In the genomic region with DNA sequence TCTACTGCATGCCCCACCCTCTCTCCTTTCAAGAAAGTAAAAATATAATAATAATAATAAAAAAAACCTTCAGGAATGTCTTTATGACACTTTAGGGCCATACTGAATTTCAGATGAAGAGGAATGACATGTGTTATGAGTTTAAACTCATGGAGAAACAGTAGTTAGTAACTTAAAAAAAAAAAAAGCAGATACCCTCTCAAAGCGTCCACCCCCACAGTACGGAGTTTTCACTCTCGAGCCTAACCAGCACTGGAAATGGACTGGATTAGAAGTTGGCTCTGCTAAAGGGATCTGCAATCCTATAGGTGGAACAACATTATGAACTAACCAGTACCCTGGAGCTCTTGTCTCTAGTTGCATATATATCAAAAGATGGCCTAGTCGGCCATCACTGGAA, we compare ENCODE assay signal across 25 mouse cellular contexts. TPM values are rescaled to one million over a fixed set of nuclear protein-coding genes. Genes with fewer than 3 reads are reported as not detected.
A peak's percentile ranks its signal among the peaks of the same experiment; 100 is the strongest.
DNase-seq lines count a peak whose midpoint lies in the region; ATAC-seq and TF ChIP-seq lines count a peak whose summit lies in the region.
"Had no signal": no experiment of that assay in that cellular context is flagged by ENCODE, and none has a peak within 500 bp of the region (broad histone marks: within the 10 kb centered on the region; RNA-seq: fewer than 3 reads in every experiment).

No protein-coding gene starts in this region.

- no peaks in the 10 kb centered on the region for H3K9me3 ChIP-seq in midbrain, embryonic 11.5 days (ENCODE audit: control insufficient read depth, low read length)
- H3K9me3 ChIP-seq in midbrain, embryonic 10.5 days (replicated peaks): no peaks in the 10 kb centered on the region
- no peaks in the 10 kb centered on the region for H3K9me3 ChIP-seq in embryonic facial prominence, embryonic 15.5 days (replicated peaks)
- no peaks in the 10 kb centered on the region for H3K9me3 ChIP-seq in stomach, embryonic 16.5 days (replicated peaks; ENCODE audit: control insufficient read depth, low read length)
- H3K9me3 ChIP-seq: heart, embryonic 12.5 days; hindbrain, embryonic 13.5 days; megakaryocyte, embryonic 14.5 days; midbrain, embryonic 15.5 days had no signal

- H3K27me3 ChIP-seq in heart, adult 2 months (ENCODE audit: control insufficient read depth, insufficient read depth, low read length): no peaks in the 10 kb centered on the region
- peaks cover 27% of the 10 kb centered on the region for H3K27me3 ChIP-seq in midbrain, embryonic 11.5 days (ENCODE audit: control insufficient read depth, insufficient read depth, low read length)
- peaks cover 47% of the 10 kb centered on the region for H3K27me3 ChIP-seq in midbrain, embryonic 10.5 days (ENCODE audit: low read depth, poor library complexity, severe bottlenecking)
- H3K27me3 ChIP-seq in embryonic facial prominence, embryonic 15.5 days: no peaks in the 10 kb centered on the region
- H3K27me3 ChIP-seq in stomach, embryonic 16.5 days (ENCODE audit: control insufficient read depth, insufficient read depth, low read length): no peaks in the 10 kb centered on the region
- H3K27me3 ChIP-seq: heart, embryonic 12.5 days had no signal

- WGBS in heart, adult 2 months: 51% methylated on average over 4 of the region's 4 CpGs
- 88% methylated on average over 3 of the region's 4 CpGs for WGBS in midbrain, embryonic 11.5 days
- 87% methylated on average over 4 of the region's 4 CpGs for WGBS in midbrain, embryonic 10.5 days
- 46% methylated on average over 4 of the region's 4 CpGs for WGBS in embryonic facial prominence, embryonic 15.5 days
- WGBS in stomach, embryonic 16.5 days: 74% methylated on average over 3 of the region's 4 CpGs

- H3K36me3 ChIP-seq in heart, adult 2 months (ENCODE audit: control insufficient read depth, insufficient read depth, low read length): peaks cover 14% of the 10 kb centered on the region
- H3K36me3 ChIP-seq in midbrain, embryonic 11.5 days (ENCODE audit: control insufficient read depth, insufficient read depth, low read length): no peaks in the 10 kb centered on the region
- H3K36me3 ChIP-seq in midbrain, embryonic 10.5 days: no peaks in the 10 kb centered on the region
- H3K36me3 ChIP-seq in embryonic facial prominence, embryonic 15.5 days: no peaks in the 10 kb centered on the region
- H3K36me3 ChIP-seq in stomach, embryonic 16.5 days (ENCODE audit: control insufficient read depth, insufficient read depth, low read length): no peaks in the 10 kb centered on the region
- H3K36me3 ChIP-seq: heart, embryonic 12.5 days; hindbrain, embryonic 13.5 days; midbrain, embryonic 15.5 days had no signal

- peak overlapping the region; percentile 36 for H3K4me3 ChIP-seq in heart, adult 2 months
- H3K4me3 ChIP-seq in midbrain, embryonic 11.5 days (ENCODE audit: low read depth, low read length): no peak overlapping the region
- H3K4me3 ChIP-seq in midbrain, embryonic 10.5 days: no peak overlapping the region
- peak overlapping the region; percentile 15 for H3K4me3 ChIP-seq in embryonic facial prominence, embryonic 15.5 days (replicated peaks)
- H3K4me3 ChIP-seq in stomach, embryonic 16.5 days (replicated peaks; ENCODE audit: low read length): peak overlapping the region; percentile 33
- H3K4me3 ChIP-seq: heart, embryonic 12.5 days; hindbrain, embryonic 13.5 days; megakaryocyte, embryonic 14.5 days; midbrain, embryonic 15.5 days had no signal

- H3K9ac ChIP-seq in heart, adult 2 months (ENCODE audit: low read depth, low read length): no peak overlapping the region
- no peak overlapping the region for H3K9ac ChIP-seq in midbrain, embryonic 11.5 days (ENCODE audit: low read length)
- no peak overlapping the region for H3K9ac ChIP-seq in embryonic facial prominence, embryonic 15.5 days
- H3K9ac ChIP-seq in stomach, embryonic 16.5 days (ENCODE audit: low read length): no peak overlapping the region
- H3K9ac ChIP-seq: forebrain, postnatal 0 days; heart, embryonic 12.5 days; hindbrain, embryonic 13.5 days; liver, postnatal 0 days; midbrain, embryonic 15.5 days had no signal

- no peak for DNase-seq in heart, adult 2 months
- DNase-seq in heart, postnatal 10 days: no peak
- DNase-seq in midbrain, embryonic 11.5 days (ENCODE audit: low spot score, missing footprints): peak; percentile 75
- no peak for DNase-seq in midbrain, embryonic 10.5 days (ENCODE audit: low spot score)
- DNase-seq in layer of hippocampus, adult 9-10 months (ENCODE audit: low spot score): no peak
- DNase-seq in thymus, postnatal 14 days: no peak
- DNase-seq: adrenal gland, postnatal 10 days; cerebellum, adult 2 months; cerebellum, postnatal 25 days; forebrain, postnatal 0 days; kidney, postnatal 14 days; liver, postnatal 0 days; lung, postnatal 14 days; right cerebral cortex, adult 18-20 months; right cerebral cortex, postnatal 4 days had no signal

- H3K4me1 ChIP-seq in heart, adult 2 months (ENCODE audit: control insufficient read depth, insufficient read depth, low read length): no peaks in the 10 kb centered on the region
- H3K4me1 ChIP-seq in midbrain, embryonic 11.5 days (ENCODE audit: control insufficient read depth, insufficient read depth, low read length): peaks cover 19% of the 10 kb centered on the region
- H3K4me1 ChIP-seq in midbrain, embryonic 10.5 days: peaks cover 33% of the 10 kb centered on the region
- peaks cover 26% of the 10 kb centered on the region for H3K4me1 ChIP-seq in embryonic facial prominence, embryonic 15.5 days
- peaks cover 6% of the 10 kb centered on the region; the same call in 1 of the 2 replicates for H3K4me1 ChIP-seq in stomach, embryonic 16.5 days (ENCODE audit: control insufficient read depth, insufficient read depth, low read length)

- TF ChIP-seq POLR2A in heart, adult 2 months (IDR thresholded peaks at IDR 0.05; ENCODE audit: insufficient read depth, low read depth, low read length): no peak

- peak overlapping the region; percentile 26 for H3K27ac ChIP-seq in heart, adult 2 months
- no peak overlapping the region for H3K27ac ChIP-seq in midbrain, embryonic 11.5 days (ENCODE audit: low read depth, low read length)
- H3K27ac ChIP-seq in midbrain, embryonic 10.5 days (replicated peaks): no peak overlapping the region
- H3K27ac ChIP-seq in embryonic facial prominence, embryonic 15.5 days (replicated peaks): no peak overlapping the region
- H3K27ac ChIP-seq in stomach, embryonic 16.5 days (ENCODE audit: low read length): no peak overlapping the region; the same call in 1 of the 2 replicates
- H3K27ac ChIP-seq: hindbrain, embryonic 13.5 days; layer of hippocampus, adult 2 months; midbrain, embryonic 15.5 days had no signal

- H3K4me2 ChIP-seq in midbrain, embryonic 11.5 days: no peak overlapping the region
- H3K4me2 ChIP-seq in embryonic facial prominence, embryonic 15.5 days (replicated peaks): peak overlapping the region; percentile 36
- H3K4me2 ChIP-seq in stomach, embryonic 16.5 days (ENCODE audit: low read depth, low read length): peak overlapping the region; percentile 77
- H3K4me2 ChIP-seq: heart, embryonic 12.5 days; liver, embryonic 11.5 days had no signal

- TF ChIP-seq CTCF in heart, adult 2 months (IDR thresholded peaks at IDR 0.05): no peak

- TF ChIP-seq EP300 in heart, adult 2 months (IDR thresholded peaks at IDR 0.05; ENCODE audit: insufficient read depth, low read depth, low read length): no peak

- ATAC-seq in midbrain, embryonic 11.5 days (ENCODE audit: low FRiP score): no peak
- no peak for ATAC-seq in embryonic facial prominence, embryonic 15.5 days (ENCODE audit: insufficient number of reproducible peaks, low FRiP score, low TSS enrichment, low read depth)
- no peak for ATAC-seq in stomach, embryonic 16.5 days (ENCODE audit: insufficient read depth, low FRiP score)
- ATAC-seq: activated CD4-positive, CD25-positive, alpha-beta regulatory T cell, adult 4 months; forebrain, postnatal 0 days; liver, postnatal 0 days; midbrain, embryonic 15.5 days had no signal

- no peaks in the 10 kb centered on the region for H3K79me2 ChIP-seq in heart, adult 2 months (replicated peaks; ENCODE audit: control insufficient read depth, insufficient read depth, low read length)

- intact Hi-C loops in heart, adult 2 months (cut with DNase I): loop anchor here (5.0 kb wide), 1 partner anchor 834 kb away; no protein-coding TSS in a partner anchor
- intact Hi-C loops in heart, postnatal 10 days (cut with DNase I): loop anchor here (5.0 kb wide), 2 partner anchors 834 to 964 kb away; no protein-coding TSS in a partner anchor

RNA-seq across cellular contexts. Expression of gene Klf4, which starts 3.9 kb away (rescaled TPM):
- 10 to 100 TPM; 35.6 to 43.4 TPM for total RNA-seq in heart, adult 2 months (2021)
- polyA plus RNA-seq in heart, adult 2 months (2012; rRNA removed): 17.5 and 27.2 TPM in 2 replicates
- 10 to 100 TPM; 42.1 to 61.1 TPM for total RNA-seq in heart, postnatal 10 days (2021)
- 1.7 and 1.9 TPM in 2 replicates for polyA plus RNA-seq in midbrain, embryonic 11.5 days (2014; fragmentation: Nextera tagmentation; extraction: Ambion mirVana)
- 1.00 and 1.2 TPM in 2 replicates for polyA plus RNA-seq in midbrain, embryonic 10.5 days (2016; fragmentation: Nextera tagmentation; extraction: Ambion mirVana)
- 43.0 and 45.2 TPM in 2 replicates for polyA plus RNA-seq in embryonic facial prominence, embryonic 15.5 days (2015; fragmentation: Nextera tagmentation; extraction: Ambion mirVana)
- polyA plus RNA-seq in stomach, embryonic 16.5 days (2015; fragmentation: Nextera tagmentation; extraction: Ambion mirVana): 29.4 and 33.8 TPM in 2 replicates
- total RNA-seq: MEL had no signal

Comparison
In these comparisons a context has a peak if more than half of its experiments do, and no peak if none do; other contexts are left out.
1. H3K4me3 ChIP-seq: peak in heart, adult 2 months (single experiment), embryonic facial prominence, embryonic 15.5 days (single experiment) and stomach, embryonic 16.5 days (single experiment); none in midbrain, embryonic 11.5 days (single experiment) and midbrain, embryonic 10.5 days (single experiment).